Mouse (Mus musculus): Measurements from ENCODE around the gene Lexm.

GRCm38 (mm10) chr4:106614881-106615280, 2.2 kb downstream of the Lexm start:
- TF ChIP-seq POLR2A (IDR thresholded peaks at IDR 0.05; ENCODE audit: insufficient read depth, low read depth, low read length): no peak
- no peak for TF ChIP-seq CTCF (IDR thresholded peaks at IDR 0.05)
